Mouse (Mus musculus): ENCODE measurements around the gene Pdcd4. TPM values are rescaled to one million over a fixed set of nuclear protein-coding genes. Genes with fewer than 3 reads are reported as not detected.

Pdcd4 gene
- total and polyA plus RNA-seq, 2 experiments from 2014 or later = 10.0 to 83.9 TPM

DNA sequence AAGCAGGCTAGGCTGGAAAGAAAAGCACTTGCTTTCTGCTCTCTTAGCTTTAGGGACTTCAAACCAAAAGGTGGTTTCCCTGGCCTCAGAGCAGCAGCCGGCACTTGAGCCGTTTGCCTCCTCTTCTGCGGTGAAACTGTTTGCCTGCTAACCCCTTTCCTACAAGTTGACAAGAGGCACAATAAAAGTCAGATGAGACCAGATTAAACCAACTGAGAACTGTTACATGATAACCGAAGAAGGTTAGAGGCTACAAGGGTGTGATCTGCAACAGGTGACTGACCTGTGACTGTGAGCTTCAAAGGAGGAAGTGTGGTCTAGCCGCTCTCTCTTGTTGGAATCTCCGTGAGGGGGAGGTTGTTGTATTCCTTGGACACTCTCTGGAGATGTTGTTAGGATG is 20.5 kb upstream of the Pdcd4 start:
- H3K9ac ChIP-seq (replicated peaks; ENCODE audit: low read length) = no peak overlapping the region
- no peaks in the 10 kb centered on the region for H3K9me3 ChIP-seq (ENCODE audit: low read length)
- no peak for ATAC-seq
- no peaks in the 10 kb centered on the region for H3K4me1 ChIP-seq (ENCODE audit: insufficient read depth, low read length)
- no peak for DNase-seq (ENCODE audit: low spot score)
- no peaks in the 10 kb centered on the region for H3K27me3 ChIP-seq (ENCODE audit: insufficient read depth, low read length)
- no peaks in the 10 kb centered on the region for H3K36me3 ChIP-seq (ENCODE audit: insufficient read depth, low read length)
- no peak overlapping the region for H3K4me3 ChIP-seq (ENCODE audit: low read length)
- no peak overlapping the region for H3K27ac ChIP-seq
- 93% methylated on average over 6 of the region's 6 CpGs for WGBS
- TF ChIP-seq CTCF (IDR thresholded peaks at IDR 0.05; ENCODE audit: low read depth) = no peak
- no peak overlapping the region for H3K4me2 ChIP-seq (ENCODE audit: low read depth, low read length)

- no peak overlapping the region for H3K27ac ChIP-seq
- DNase-seq (ENCODE audit: low spot score) = no peak
- TF ChIP-seq CTCF (IDR thresholded peaks at IDR 0.05; ENCODE audit: low read depth) = no peak
- no peaks in the 10 kb centered on the region for H3K4me1 ChIP-seq (ENCODE audit: insufficient read depth, low read length)
- H3K9me3 ChIP-seq (ENCODE audit: low read length) = no peaks in the 10 kb centered on the region
- H3K36me3 ChIP-seq (ENCODE audit: insufficient read depth, low read length) = no peaks in the 10 kb centered on the region
- no peak overlapping the region for H3K4me2 ChIP-seq (ENCODE audit: low read depth, low read length)
- ATAC-seq = no peak
- H3K27me3 ChIP-seq (ENCODE audit: insufficient read depth, low read length) = no peaks in the 10 kb centered on the region
- no peak overlapping the region for H3K9ac ChIP-seq (replicated peaks; ENCODE audit: low read length)
- no peak overlapping the region for H3K4me3 ChIP-seq (ENCODE audit: low read length)
- WGBS = 88% methylated on average over 6 of the region's 6 CpGs
Measured at GRCm38 (mm10) chr19:53872994-53873713, 18.9 kb upstream of the Pdcd4 start.

- Histone ChIP-seq H3K27me3 (ENCODE audit: insufficient read depth, low read length) (no peaks in the 10 kb centered on the region), H3K36me3 (ENCODE audit: insufficient read depth, low read length) (no peaks in the 10 kb centered on the region), H3K9ac (replicated peaks; ENCODE audit: low read length) (no peak overlapping the region), H3K9me3 (ENCODE audit: low read length) (no peaks in the 10 kb centered on the region), H3K27ac (peak overlapping the region; percentile 54; the same call in 1 of the 2 replicates), H3K4me3 (ENCODE audit: low read length) (no peak overlapping the region), H3K4me2 (ENCODE audit: low read depth, low read length) (no peak overlapping the region), H3K4me1 (ENCODE audit: insufficient read depth, low read length) (no peaks in the 10 kb centered on the region)
- no peak for ATAC-seq
- DNase-seq (ENCODE audit: low spot score) = no peak
- TF ChIP-seq CTCF (IDR thresholded peaks at IDR 0.05; ENCODE audit: low read depth) = no peak
- WGBS = 52% methylated on average over 6 of the region's 6 CpGs
Measured at GRCm38 (mm10) chr19:53875246-53875645, 16.8 kb upstream of the Pdcd4 start.

DNA sequence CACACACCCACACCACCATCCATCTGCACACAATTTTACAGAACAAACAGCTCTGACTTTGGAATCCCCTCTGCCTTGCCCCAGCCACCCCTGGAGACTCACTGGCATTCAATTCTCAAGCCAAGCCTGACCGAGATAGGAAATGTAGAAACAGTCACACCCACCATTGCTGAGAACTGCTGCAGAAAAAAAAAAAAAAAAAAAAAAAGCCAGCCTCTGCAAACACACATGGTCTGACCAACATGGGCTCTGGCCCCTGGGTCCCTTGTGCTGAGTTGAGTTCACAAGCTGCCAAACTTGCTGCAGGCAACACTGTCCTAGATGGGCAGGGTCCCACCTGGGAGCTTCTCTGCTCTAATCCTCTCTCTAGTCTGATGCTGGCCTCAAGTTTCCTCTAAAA is 14.3 kb upstream of the Pdcd4 start:
- no peak for TF ChIP-seq CTCF (IDR thresholded peaks at IDR 0.05; ENCODE audit: low read depth)
- ATAC-seq = no peak
- 52% methylated on average over 1 of the region's 1 CpGs for WGBS
- H3K27me3 ChIP-seq (ENCODE audit: insufficient read depth, low read length) = no peaks in the 10 kb centered on the region
- no peak overlapping the region for H3K27ac ChIP-seq
- no peak overlapping the region for H3K4me2 ChIP-seq (ENCODE audit: low read depth, low read length)
- no peaks in the 10 kb centered on the region for H3K4me1 ChIP-seq (ENCODE audit: insufficient read depth, low read length)
- H3K36me3 ChIP-seq (ENCODE audit: insufficient read depth, low read length) = no peaks in the 10 kb centered on the region
- no peak overlapping the region for H3K4me3 ChIP-seq (ENCODE audit: low read length)
- no peak for DNase-seq (ENCODE audit: low spot score)
- no peaks in the 10 kb centered on the region for H3K9me3 ChIP-seq (ENCODE audit: low read length)
- no peak overlapping the region for H3K9ac ChIP-seq (replicated peaks; ENCODE audit: low read length)

DNA sequence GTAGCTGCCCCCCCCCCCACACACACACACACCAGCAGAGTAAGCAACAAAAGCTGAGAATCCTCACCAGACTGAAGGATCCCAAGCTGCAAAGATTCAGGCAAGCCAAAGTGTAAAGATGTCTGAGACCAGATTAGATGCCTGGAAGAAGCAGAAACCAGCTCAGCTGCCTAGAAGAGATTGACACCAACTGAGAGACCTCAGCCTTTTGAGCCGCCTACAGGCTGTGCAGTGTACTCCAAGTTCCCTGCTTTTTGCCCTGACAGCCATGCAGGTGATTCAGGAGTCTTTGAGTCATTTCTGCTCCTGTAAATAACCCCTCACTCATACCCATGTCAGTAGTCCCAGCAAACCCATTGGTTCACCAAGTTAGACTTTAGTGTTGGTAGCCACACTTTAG is 11.6 kb upstream of the Pdcd4 start:
- Histone ChIP-seq H3K27me3 (ENCODE audit: insufficient read depth, low read length) (no peaks in the 10 kb centered on the region), H3K4me3 (ENCODE audit: low read length) (no peak overlapping the region), H3K27ac (no peak overlapping the region), H3K36me3 (ENCODE audit: insufficient read depth, low read length) (no peaks in the 10 kb centered on the region), H3K4me2 (ENCODE audit: low read depth, low read length) (no peak overlapping the region), H3K9me3 (ENCODE audit: low read length) (no peaks in the 10 kb centered on the region), H3K4me1 (ENCODE audit: insufficient read depth, low read length) (no peaks in the 10 kb centered on the region), H3K9ac (replicated peaks; ENCODE audit: low read length) (no peak overlapping the region)
- 97% methylated on average over 1 of the region's 1 CpGs for WGBS
- ATAC-seq = no peak
- no peak for DNase-seq (ENCODE audit: low spot score)
- TF ChIP-seq CTCF (IDR thresholded peaks at IDR 0.05; ENCODE audit: low read depth) = no peak

GRCm38 (mm10) chr19:53881786-53882185 is 10.2 kb upstream of the Pdcd4 start:
- Histone ChIP-seq H3K27ac (no peak overlapping the region), H3K4me1 (ENCODE audit: insufficient read depth, low read length) (no peaks in the 10 kb centered on the region), H3K27me3 (ENCODE audit: insufficient read depth, low read length) (no peaks in the 10 kb centered on the region), H3K4me2 (ENCODE audit: low read depth, low read length) (no peak overlapping the region), H3K36me3 (ENCODE audit: insufficient read depth, low read length) (no peaks in the 10 kb centered on the region), H3K9me3 (ENCODE audit: low read length) (no peaks in the 10 kb centered on the region), H3K9ac (replicated peaks; ENCODE audit: low read length) (no peak overlapping the region), H3K4me3 (ENCODE audit: low read length) (no peak overlapping the region)
- no peak for TF ChIP-seq CTCF (IDR thresholded peaks at IDR 0.05; ENCODE audit: low read depth)
- ATAC-seq = no peak
- 50% methylated on average over 5 of the region's 5 CpGs for WGBS
- DNase-seq (ENCODE audit: low spot score) = no peak

GRCm38 (mm10) chr19:53885450-53885849 is 6.6 kb upstream of the Pdcd4 start:
- Histone ChIP-seq H3K9me3 (ENCODE audit: low read length) (no peaks in the 10 kb centered on the region), H3K27me3 (ENCODE audit: insufficient read depth, low read length) (no peaks in the 10 kb centered on the region), H3K4me3 (ENCODE audit: low read length) (no peak overlapping the region), H3K36me3 (ENCODE audit: insufficient read depth, low read length) (no peaks in the 10 kb centered on the region), H3K4me2 (ENCODE audit: low read depth, low read length) (no peak overlapping the region), H3K9ac (replicated peaks; ENCODE audit: low read length) (no peak overlapping the region), H3K4me1 (ENCODE audit: insufficient read depth, low read length) (no peaks in the 10 kb centered on the region), H3K27ac (no peak overlapping the region)
- WGBS = 34% methylated on average over 10 of the region's 10 CpGs
- no peak for TF ChIP-seq CTCF (IDR thresholded peaks at IDR 0.05; ENCODE audit: low read depth)
- DNase-seq (ENCODE audit: low spot score) (no peak), ATAC-seq (no peak)
